Mouse (Mus musculus): ENCODE data around the gene Cbr1. TPM values are rescaled to one million over a fixed set of nuclear protein-coding genes. Genes with fewer than 3 reads are reported as not detected.

Gene Cbr1
- polyA plus RNA-seq (2015; fragmentation: Nextera tagmentation; extraction: Ambion mirVana) = 23.6 and 27.5 TPM in 2 replicates

GRCm38 (mm10) chr16:93605553-93605952 lies at the start of gene Cbr1:
Gene Cbr1, plus strand, starts transcription at chr16:93605853.

GRCm38 (mm10) chr16:93603439-93604212 lies 2.0 kb upstream of the Cbr1 start, which contains the start of gene Setd4:
Gene Setd4, minus strand, starts transcription at chr16:93604063.

GRCm38 (mm10) chr16:93627761-93628400 lies 22.2 kb downstream of the Cbr1 start, which contains the start of gene Gm5678:
Gene Gm5678, plus strand, starts transcription at chr16:93628097.

Other genes starting within 250 kb of the Cbr1 start
- 6.9 and 7.5 TPM in 2 replicates for gene Setd4, start 1.8 kb upstream of the Cbr1 start, polyA plus RNA-seq (2015; fragmentation: Nextera tagmentation; extraction: Ambion mirVana)
- not detected in 2 replicates for gene Gm5678, start 22.2 kb downstream of the Cbr1 start, polyA plus RNA-seq (2015; fragmentation: Nextera tagmentation; extraction: Ambion mirVana)
- 2.4 and 3.4 TPM in 2 replicates for gene Cbr3, start 77.4 kb downstream of the Cbr1 start, polyA plus RNA-seq (2015; fragmentation: Nextera tagmentation; extraction: Ambion mirVana)
- gene Dop1b, start 106.1 kb downstream of the Cbr1 start, polyA plus RNA-seq (2015; fragmentation: Nextera tagmentation; extraction: Ambion mirVana) = 17.2 and 17.4 TPM in 2 replicates
- 27.0 and 32.1 TPM in 2 replicates for gene Morc3, start 226.3 kb downstream of the Cbr1 start, polyA plus RNA-seq (2015; fragmentation: Nextera tagmentation; extraction: Ambion mirVana)